10 mouse cellular contexts compared by ENCODE assay signal in the genomic region with DNA sequence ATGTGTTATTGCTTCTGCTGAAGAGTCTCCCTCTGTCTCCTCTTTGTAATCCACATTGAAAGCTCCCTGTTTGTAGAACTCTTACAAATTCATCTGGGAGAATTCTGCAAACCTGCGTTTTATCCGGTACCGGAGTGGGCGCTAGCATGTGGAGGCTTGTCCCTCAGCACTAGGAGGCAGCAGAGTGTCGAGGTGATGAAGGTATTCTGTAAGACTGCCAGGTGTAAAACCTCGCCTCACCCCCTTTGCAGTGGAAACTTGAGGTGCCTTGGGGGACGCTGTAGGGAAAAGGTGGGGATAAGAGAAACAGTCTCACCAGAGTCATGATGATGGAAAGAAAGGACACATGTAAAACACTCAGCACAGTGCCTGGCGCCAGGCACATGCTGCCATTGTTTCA. TPM values are rescaled to one million over a fixed set of nuclear protein-coding genes. Genes with fewer than 3 reads are reported as not detected.
DNase-seq lines count a peak whose midpoint lies in the region; ATAC-seq and TF ChIP-seq lines count a peak whose summit lies in the region.
"Had no signal": no experiment of that assay in that cellular context is flagged by ENCODE, and none has a peak within 500 bp of the region (broad histone marks: within the 10 kb centered on the region; RNA-seq: fewer than 3 reads in every experiment).

No protein-coding gene starts in this region.

- TF ChIP-seq EP300 in ES-Bruce4 (IDR thresholded peaks at IDR 0.05; ENCODE audit: insufficient read depth, low read depth, low read length), result no peak

- H3K36me3 ChIP-seq in kidney, adult 2 months (ENCODE audit: control insufficient read depth, insufficient read depth, low read length), result no peaks in the 10 kb centered on the region
- no peaks in the 10 kb centered on the region for H3K36me3 ChIP-seq in kidney, embryonic 14.5 days (ENCODE audit: control insufficient read depth, insufficient read depth, low read length)
- no peaks in the 10 kb centered on the region for H3K36me3 ChIP-seq in ES-Bruce4 (ENCODE audit: control insufficient read depth, insufficient read depth, low read length, poor library complexity, severe bottlenecking)
- H3K36me3 ChIP-seq: limb, embryonic 13.5 days; neural tube, embryonic 13.5 days had no signal

- H3K9me3 ChIP-seq in kidney, embryonic 14.5 days (ENCODE audit: control insufficient read depth, low read length), result no peaks in the 10 kb centered on the region
- H3K9me3 ChIP-seq in ES-Bruce4 (replicated peaks; ENCODE audit: control insufficient read depth, insufficient read depth, low read length, poor library complexity, severe bottlenecking), result no peaks in the 10 kb centered on the region
- H3K9me3 ChIP-seq: limb, embryonic 13.5 days; neural tube, embryonic 13.5 days had no signal

- WGBS in kidney, adult 2 months, result 29% methylated on average over 8 of the region's 8 CpGs
- 41% methylated on average over 8 of the region's 8 CpGs for WGBS in kidney, embryonic 14.5 days

- no peak overlapping the region for H3K9ac ChIP-seq in kidney, embryonic 14.5 days (ENCODE audit: low read depth, low read length)
- no peak overlapping the region for H3K9ac ChIP-seq in ES-Bruce4 (ENCODE audit: low read depth, poor library complexity, severe bottlenecking)
- H3K9ac ChIP-seq: limb, embryonic 13.5 days; neural tube, embryonic 13.5 days had no signal

- TF ChIP-seq CTCF in kidney, adult 2 months (conservative IDR thresholded peaks at IDR 0.05; ENCODE audit: insufficient read depth, insufficient read length, low read depth, low read length), result peak; percentile 81
- TF ChIP-seq CTCF in ES-Bruce4 (IDR thresholded peaks at IDR 0.05; ENCODE audit: low read depth, low read length), result peak; percentile 50

- DNase-seq in kidney, adult 2 months, result peak; percentile 46
- no peak for DNase-seq in adipocyte (ENCODE audit: low spot score)
- DNase-seq in ovary, postnatal 10 days (ENCODE audit: low spot score), result no peak

- no peak overlapping the region for H3K4me3 ChIP-seq in kidney, adult 2 months (ENCODE audit: insufficient read depth, low read depth, low read length)
- no peak overlapping the region for H3K4me3 ChIP-seq in kidney, embryonic 14.5 days (ENCODE audit: low read length)
- H3K4me3 ChIP-seq in ES-Bruce4 (ENCODE audit: low read depth, low read length), result no peak overlapping the region
- H3K4me3 ChIP-seq: limb, embryonic 13.5 days; neural tube, embryonic 13.5 days had no signal

- TF ChIP-seq POLR2A in kidney, adult 2 months (IDR thresholded peaks at IDR 0.05; ENCODE audit: low read depth, low read length), result no peak
- no peak for TF ChIP-seq POLR2A in ES-Bruce4 (IDR thresholded peaks at IDR 0.05; ENCODE audit: insufficient read depth, low read length)

- no peak overlapping the region for H3K4me2 ChIP-seq in kidney, embryonic 14.5 days (replicated peaks; ENCODE audit: low read depth, low read length)
- H3K4me2 ChIP-seq: limb, embryonic 13.5 days; neural tube, embryonic 13.5 days had no signal

- ATAC-seq in kidney, embryonic 14.5 days (ENCODE audit: low FRiP score, low TSS enrichment), result no peak
- ATAC-seq in common myeloid progenitor, adult 5-6 weeks (replicated peaks; ENCODE audit: low read depth, poor library complexity, severe bottlenecking), result peak; percentile 42; the same call in 1 of the 2 replicates
- ATAC-seq in megakaryocyte-erythroid progenitor cell, adult 5-6 weeks (replicated peaks; ENCODE audit: low FRiP score, low TSS enrichment, poor library complexity, severe bottlenecking), result peak; percentile 57; the same call in 1 of the 2 replicates

- H3K4me1 ChIP-seq in kidney, adult 2 months (ENCODE audit: control insufficient read depth, insufficient read depth, low read length), result no peaks in the 10 kb centered on the region; the same call in 1 of the 2 replicates
- H3K4me1 ChIP-seq in kidney, embryonic 14.5 days (ENCODE audit: control insufficient read depth, insufficient read depth, low read length), result no peaks in the 10 kb centered on the region
- H3K4me1 ChIP-seq in ES-Bruce4 (ENCODE audit: control insufficient read depth, insufficient read depth, low read length), result no peaks in the 10 kb centered on the region
- H3K4me1 ChIP-seq: neural tube, embryonic 13.5 days had no signal

- H3K27ac ChIP-seq in kidney, adult 2 months (ENCODE audit: insufficient read depth, low read depth, low read length), result no peak overlapping the region
- H3K27ac ChIP-seq in kidney, embryonic 14.5 days (ENCODE audit: low read depth, low read length), result no peak overlapping the region
- H3K27ac ChIP-seq in ES-Bruce4 (ENCODE audit: insufficient read depth, low read length), result no peak overlapping the region
- H3K27ac ChIP-seq: limb, embryonic 13.5 days; neural tube, embryonic 13.5 days had no signal

- no peaks in the 10 kb centered on the region for H3K27me3 ChIP-seq in kidney, adult 2 months (replicated peaks; ENCODE audit: control insufficient read depth, insufficient read depth, low read length)
- no peaks in the 10 kb centered on the region for H3K27me3 ChIP-seq in kidney, embryonic 14.5 days (ENCODE audit: control insufficient read depth, insufficient read depth, low read length)
- H3K27me3 ChIP-seq in ES-Bruce4 (ENCODE audit: control insufficient read depth, insufficient read depth, low read length, poor library complexity, severe bottlenecking), result no peaks in the 10 kb centered on the region
- H3K27me3 ChIP-seq: limb, embryonic 13.5 days; neural tube, embryonic 13.5 days had no signal

RNA-seq across cellular contexts. Expression of a gene that starts 14.0 kb away (rescaled TPM):
- 31.5 and 35.6 TPM in 2 replicates for polyA plus RNA-seq in kidney, adult 2 months (2012; rRNA removed)
- 189 and 203 TPM in 2 replicates for polyA plus RNA-seq in kidney, embryonic 14.5 days (2014; fragmentation: Nextera tagmentation; extraction: Ambion mirVana)
- 80.5 and 85.7 TPM in 2 replicates for polyA plus RNA-seq in ES-Bruce4 (2011; ENCODE audit: insufficient read depth, insufficient read length, low read depth, missing spikeins)
- total RNA-seq in common myeloid progenitor, adult 5-6 weeks (2017), result 78.2 and 95.5 TPM in 2 replicates
- 45.9 and 68.5 TPM in 2 replicates for total RNA-seq in megakaryocyte-erythroid progenitor cell, adult 5-6 weeks (2014; fragmentation: Nextera tagmentation)
- 73.7 and 91.7 TPM in 2 replicates for total RNA-seq in megakaryocyte-erythroid progenitor cell, adult 5-6 weeks (2017)

RNA-seq across cellular contexts. Expression of a gene that starts 38.0 kb away (rescaled TPM):
- 1.1 and 1.2 TPM in 2 replicates for polyA plus RNA-seq in kidney, adult 2 months (2012; rRNA removed)
- not detected in 2 replicates for polyA plus RNA-seq in kidney, embryonic 14.5 days (2014; fragmentation: Nextera tagmentation; extraction: Ambion mirVana)
- 2.3 TPM in 1 of 2 replicates, not detected in the other for polyA plus RNA-seq in ES-Bruce4 (2011; ENCODE audit: insufficient read depth, insufficient read length, low read depth, missing spikeins)
- total RNA-seq in common myeloid progenitor, adult 5-6 weeks (2017), result not detected in 2 replicates
- total RNA-seq in megakaryocyte-erythroid progenitor cell, adult 5-6 weeks (2014; fragmentation: Nextera tagmentation), result 0.33 TPM in 1 of 2 replicates, not detected in the other
- not detected in 2 replicates for total RNA-seq in megakaryocyte-erythroid progenitor cell, adult 5-6 weeks (2017)
- total RNA-seq: adrenal gland, adult 18-20 months had no signal

RNA-seq across cellular contexts. Expression of a gene that starts 38.2 kb away (rescaled TPM):
- 28.5 and 30.8 TPM in 2 replicates for polyA plus RNA-seq in kidney, adult 2 months (2012; rRNA removed)
- 10.1 and 13.1 TPM in 2 replicates for polyA plus RNA-seq in kidney, embryonic 14.5 days (2014; fragmentation: Nextera tagmentation; extraction: Ambion mirVana)
- polyA plus RNA-seq in ES-Bruce4 (2011; ENCODE audit: insufficient read depth, insufficient read length, low read depth, missing spikeins), result 23.2 and 24.6 TPM in 2 replicates
- total RNA-seq in common myeloid progenitor, adult 5-6 weeks (2017), result 10.5 and 13.4 TPM in 2 replicates
- total RNA-seq in megakaryocyte-erythroid progenitor cell, adult 5-6 weeks (2014; fragmentation: Nextera tagmentation), result 32.2 and 39.0 TPM in 2 replicates
- total RNA-seq in megakaryocyte-erythroid progenitor cell, adult 5-6 weeks (2017), result 42.9 and 61.6 TPM in 2 replicates

RNA-seq across cellular contexts. Expression of a gene that starts 54.1 kb away (rescaled TPM):
- polyA plus RNA-seq in kidney, adult 2 months (2012; rRNA removed), result 0.48 and 0.63 TPM in 2 replicates
- 1.4 and 1.7 TPM in 2 replicates for polyA plus RNA-seq in kidney, embryonic 14.5 days (2014; fragmentation: Nextera tagmentation; extraction: Ambion mirVana)
- polyA plus RNA-seq in ES-Bruce4 (2011; ENCODE audit: insufficient read depth, insufficient read length, low read depth, missing spikeins), result not detected in 2 replicates
- total RNA-seq in common myeloid progenitor, adult 5-6 weeks (2017), result 38.5 and 43.5 TPM in 2 replicates
- 8.0 TPM in 1 of 2 replicates, not detected in the other for total RNA-seq in megakaryocyte-erythroid progenitor cell, adult 5-6 weeks (2014; fragmentation: Nextera tagmentation)
- total RNA-seq in megakaryocyte-erythroid progenitor cell, adult 5-6 weeks (2017), result 1.3 and 3.7 TPM in 2 replicates
